Mouse (Mus musculus): ENCODE data around the gene Zfp369. TPM values are rescaled to one million over a fixed set of nuclear protein-coding genes. Genes with fewer than 3 reads are reported as not detected.

The Zfp369 gene
- total and polyA plus RNA-seq, 3 experiments: 8.4 to 11.1 (median 9.9) TPM

DNA sequence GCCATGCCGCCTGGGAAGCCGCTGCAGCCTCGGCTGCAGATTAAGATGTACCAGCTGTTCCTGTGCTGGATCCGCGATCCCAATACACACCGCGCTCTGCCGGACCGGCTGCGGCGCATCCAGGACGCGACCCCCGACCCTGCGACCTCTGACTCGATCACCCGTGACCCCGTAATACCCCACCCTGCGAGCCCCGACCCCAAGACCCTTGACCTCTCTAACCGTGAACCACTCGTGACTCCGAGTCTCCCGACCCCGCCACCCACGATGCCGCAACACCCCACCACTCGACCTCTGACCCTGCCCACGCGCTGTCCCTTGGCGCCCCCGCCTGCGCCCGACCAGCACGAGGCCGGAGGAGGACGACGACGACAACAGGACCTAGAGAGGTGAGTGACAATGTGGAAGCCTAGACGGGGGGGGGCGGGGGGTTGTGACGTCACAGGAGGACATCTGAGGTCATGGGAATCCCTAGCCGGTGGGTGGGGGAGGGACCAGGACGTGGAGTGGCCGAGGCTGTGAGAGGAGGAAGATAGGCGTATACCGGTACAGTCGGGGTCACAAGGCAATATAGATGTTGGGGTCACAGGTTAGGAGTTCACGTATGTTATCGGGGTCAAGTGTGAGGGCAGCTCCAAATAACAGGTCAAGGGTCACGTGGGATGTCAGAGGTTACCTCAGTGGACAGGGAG, 36.8 kb upstream of the Zfp369 start:
- dilution Hi-C loops (cut with MboI; ENCODE audit: extremely low pct_ligation_motif_present, extremely low pct_unique_long_range_greater_than_20kb, low sequenced_read_pairs) (no loop called here), in situ Hi-C loops (cut with MboI; ENCODE audit: low pct_ligation_motif_present, low pct_unique_long_range_greater_than_20kb, low sequenced_read_pairs) (loop anchor here (5.0 kb wide), 1 partner anchor 36 kb away; the partner anchor contains the start of gene Zfp369)
- peak overlapping the region; percentile 78 for H3K27ac ChIP-seq (ENCODE audit: insufficient read depth, low read depth)
- H3K9me3 ChIP-seq (replicated peaks; ENCODE audit: low read length): peaks cover 12% of the 10 kb centered on the region
- no peaks in the 10 kb centered on the region for H3K27me3 ChIP-seq (replicated peaks)
- H3K4me2 ChIP-seq (ENCODE audit: insufficient read depth, low read depth, poor library complexity, severe bottlenecking): peak overlapping the region; percentile 33
- H3K4me1 ChIP-seq (ENCODE audit: control insufficient read depth in 1 of 2, insufficient read depth in 2 of 2): peaks cover 2 to 12% of the 10 kb centered on the region in 2 experiments; a peak in 3 of 4 replicates
- H3K4me3 ChIP-seq (replicated peaks in 1 of 3; ENCODE audit: low read depth in 2 of 3, low read length in 2 of 3, poor library complexity in 1 of 3): peak overlapping the region; percentile 80 to 93 (median 91)
- peak; percentile 51 for DNase-seq (ENCODE audit: extremely low read depth)
- H3K9ac ChIP-seq (ENCODE audit: insufficient read depth, low read depth): peak overlapping the region; percentile 47
- H3K36me3 ChIP-seq (replicated peaks in 1 of 2; ENCODE audit: control insufficient read depth in 1 of 2, insufficient read depth in 1 of 2, low read length in 1 of 2): peaks cover 2 to 22% of the 10 kb centered on the region in 2 experiments
- H3K79me2 ChIP-seq (replicated peaks; ENCODE audit: control insufficient read depth, extremely low read depth, insufficient read depth, poor library complexity, severe bottlenecking): peaks cover 16% of the 10 kb centered on the region
- peak; percentile 15; the same call in 1 of the 2 replicates for TF ChIP-seq MAX (IDR thresholded peaks at IDR 0.05; ENCODE audit: low read length)
- TF ChIP-seq GABPA (IDR thresholded peaks at IDR 0.05; ENCODE audit: insufficient replicate concordance, low read depth, low read length): 0 out of 2 replicates have a peak, but pooled peaks have one; percentile 6
- TF ChIP-seq JUN (IDR thresholded peaks at IDR 0.05; ENCODE audit: insufficient read depth, low read depth, low read length): no peak
- TF ChIP-seq MXI1 (IDR thresholded peaks at IDR 0.05; ENCODE audit: low read depth, low read length): 0 out of 2 replicates have a peak, but pooled peaks have one; percentile 16
- TF ChIP-seq CHD2 (IDR thresholded peaks at IDR 0.05; ENCODE audit: low read length): peak; percentile 55
- TF ChIP-seq BHLHE40 (IDR thresholded peaks at IDR 0.05; ENCODE audit: low read depth, low read length): no peak

DNA sequence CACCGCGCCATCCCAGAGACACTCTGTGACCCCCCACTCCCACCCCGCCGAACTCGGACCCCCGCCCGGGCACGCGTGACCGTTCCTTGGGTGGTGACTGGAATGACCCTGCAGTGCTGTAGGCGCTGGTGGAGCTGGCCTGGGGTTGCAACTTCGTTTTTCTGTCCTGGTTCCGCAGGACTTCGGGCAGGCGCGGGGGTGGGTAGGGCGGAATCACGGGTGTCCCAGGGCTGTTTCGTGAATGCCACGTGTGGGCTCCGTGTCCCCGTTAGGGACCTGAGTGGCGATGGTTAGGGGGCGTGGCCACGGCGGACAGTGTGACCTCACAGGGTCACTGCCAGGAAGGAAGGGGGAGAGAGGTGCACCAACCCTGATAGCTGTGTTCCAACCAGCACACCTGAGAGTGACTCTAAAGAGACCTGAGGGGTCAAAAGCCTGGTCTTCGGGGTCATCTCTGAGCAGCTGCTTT, 36.3 kb upstream of the Zfp369 start:
- Histone ChIP-seq H3K27me3 (replicated peaks) (no peaks in the 10 kb centered on the region), H3K9ac (ENCODE audit: insufficient read depth, low read depth) (no peak overlapping the region; the same call in 1 of the 2 replicates), H3K36me3 (replicated peaks in 1 of 2; ENCODE audit: control insufficient read depth in 1 of 2, insufficient read depth in 1 of 2, low read length in 1 of 2) (peaks cover 2 to 26% of the 10 kb centered on the region in 2 experiments), H3K4me3 (replicated peaks in 1 of 3; ENCODE audit: low read depth in 2 of 3, low read length in 2 of 3, poor library complexity in 1 of 3) (peak overlapping the region; percentile 80 to 93 (median 91)), H3K9me3 (replicated peaks; ENCODE audit: low read length) (peaks cover 10% of the 10 kb centered on the region), H3K79me2 (replicated peaks; ENCODE audit: control insufficient read depth, extremely low read depth, insufficient read depth, poor library complexity, severe bottlenecking) (peaks cover 16% of the 10 kb centered on the region), H3K4me2 (ENCODE audit: insufficient read depth, low read depth, poor library complexity, severe bottlenecking) (peak overlapping the region; percentile 33), H3K4me1 (ENCODE audit: control insufficient read depth in 1 of 2, insufficient read depth in 2 of 2) (peaks cover 2 to 12% of the 10 kb centered on the region in 2 experiments; a peak in 3 of 4 replicates), H3K27ac (ENCODE audit: insufficient read depth, low read depth) (no peak overlapping the region)
- dilution Hi-C loops (cut with MboI; ENCODE audit: extremely low pct_ligation_motif_present, extremely low pct_unique_long_range_greater_than_20kb, low sequenced_read_pairs) (no loop called here), in situ Hi-C loops (cut with MboI; ENCODE audit: low pct_ligation_motif_present, low pct_unique_long_range_greater_than_20kb, low sequenced_read_pairs) (loop anchor here (5.0 kb wide), 1 partner anchor 35 kb away; the partner anchor contains the start of gene Zfp369)
- TF ChIP-seq E2F4 (IDR thresholded peaks at IDR 0.05; ENCODE audit: insufficient replicate concordance, low read depth, low read length) (no peak), MXI1 (IDR thresholded peaks at IDR 0.05; ENCODE audit: low read depth, low read length) (0 out of 2 replicates have a peak, but pooled peaks have one; percentile 11)
- DNase-seq (ENCODE audit: extremely low read depth): no peak

- Histone ChIP-seq H3K27me3 (replicated peaks) (no peaks in the 10 kb centered on the region), H3K9ac (ENCODE audit: insufficient read depth, low read depth) (no peak overlapping the region), H3K36me3 (replicated peaks in 1 of 2; ENCODE audit: control insufficient read depth in 1 of 2, insufficient read depth in 1 of 2, low read length in 1 of 2) (peaks cover 7 to 33% of the 10 kb centered on the region in 2 experiments), H3K79me2 (replicated peaks; ENCODE audit: control insufficient read depth, extremely low read depth, insufficient read depth, poor library complexity, severe bottlenecking) (peaks cover 16% of the 10 kb centered on the region), H3K4me3 (replicated peaks in 1 of 3; ENCODE audit: low read depth in 2 of 3, low read length in 2 of 3, poor library complexity in 1 of 3) (no peak overlapping the region), H3K4me2 (ENCODE audit: insufficient read depth, low read depth, poor library complexity, severe bottlenecking) (no peak overlapping the region), H3K4me1 (ENCODE audit: control insufficient read depth in 1 of 2, insufficient read depth in 2 of 2) (peaks cover 2 to 12% of the 10 kb centered on the region in 2 experiments; a peak in 3 of 4 replicates), H3K27ac (ENCODE audit: insufficient read depth, low read depth) (no peak overlapping the region), H3K9me3 (replicated peaks; ENCODE audit: low read length) (peaks cover 13% of the 10 kb centered on the region)
- dilution Hi-C loops (cut with MboI; ENCODE audit: extremely low pct_ligation_motif_present, extremely low pct_unique_long_range_greater_than_20kb, low sequenced_read_pairs): no loop called here
- no peak for TF ChIP-seq ZNF384 (IDR thresholded peaks at IDR 0.05; ENCODE audit: low read depth, low read length)
- no peak for TF ChIP-seq ELF1 (IDR thresholded peaks at IDR 0.05; ENCODE audit: low read depth, low read length)
- TF ChIP-seq MXI1 (IDR thresholded peaks at IDR 0.05; ENCODE audit: low read depth, low read length): no peak
- no peak for TF ChIP-seq PAX5 (IDR thresholded peaks at IDR 0.05; ENCODE audit: low read length)
- no peak for TF ChIP-seq USF1 (IDR thresholded peaks at IDR 0.05; ENCODE audit: low read depth, low read length)
- TF ChIP-seq CTCF (conservative IDR thresholded peaks at IDR 0.05 in 1 of 2, IDR thresholded peaks at IDR 0.05 in 1 of 2; ENCODE audit: low read depth in 2 of 2, low read length in 2 of 2): peak; percentile 35 to 51; a peak in 3 of 4 replicates
- no peak for TF ChIP-seq KAT2A (IDR thresholded peaks at IDR 0.05; ENCODE audit: insufficient replicate concordance, low read length)
- TF ChIP-seq SMC3 (IDR thresholded peaks at IDR 0.05; ENCODE audit: low read depth, low read length): peak; percentile 6; the same call in 1 of the 2 replicates
- TF ChIP-seq RAD21 (IDR thresholded peaks at IDR 0.05; ENCODE audit: low read depth, low read length): peak; percentile 21
- peak; percentile 34 for DNase-seq (ENCODE audit: extremely low read depth)
- in situ Hi-C loops (cut with MboI; ENCODE audit: low pct_ligation_motif_present, low pct_unique_long_range_greater_than_20kb, low sequenced_read_pairs): loop anchor here (5.0 kb wide), 1 partner anchor 34 kb away; the partner anchor contains the start of gene Zfp369
These were observed 35.3 kb upstream of the Zfp369 start for GRCm38 (mm10) chr13:65243273-65243672.

Measured in CH12.LX (cell line).